Mouse (Mus musculus): Measurements from ENCODE around the gene Cpsf6. TPM values are rescaled to one million over a fixed set of nuclear protein-coding genes. Genes with fewer than 3 reads are reported as not detected.
"Not testable (repeated sequence)": the region's sequence is repeated elsewhere in the genome, so short reads cannot be mapped to it uniquely, and the experiment has no call there.

Gene Cpsf6
- polyA plus RNA-seq, 1 experiment: 21.5 TPM

DNA sequence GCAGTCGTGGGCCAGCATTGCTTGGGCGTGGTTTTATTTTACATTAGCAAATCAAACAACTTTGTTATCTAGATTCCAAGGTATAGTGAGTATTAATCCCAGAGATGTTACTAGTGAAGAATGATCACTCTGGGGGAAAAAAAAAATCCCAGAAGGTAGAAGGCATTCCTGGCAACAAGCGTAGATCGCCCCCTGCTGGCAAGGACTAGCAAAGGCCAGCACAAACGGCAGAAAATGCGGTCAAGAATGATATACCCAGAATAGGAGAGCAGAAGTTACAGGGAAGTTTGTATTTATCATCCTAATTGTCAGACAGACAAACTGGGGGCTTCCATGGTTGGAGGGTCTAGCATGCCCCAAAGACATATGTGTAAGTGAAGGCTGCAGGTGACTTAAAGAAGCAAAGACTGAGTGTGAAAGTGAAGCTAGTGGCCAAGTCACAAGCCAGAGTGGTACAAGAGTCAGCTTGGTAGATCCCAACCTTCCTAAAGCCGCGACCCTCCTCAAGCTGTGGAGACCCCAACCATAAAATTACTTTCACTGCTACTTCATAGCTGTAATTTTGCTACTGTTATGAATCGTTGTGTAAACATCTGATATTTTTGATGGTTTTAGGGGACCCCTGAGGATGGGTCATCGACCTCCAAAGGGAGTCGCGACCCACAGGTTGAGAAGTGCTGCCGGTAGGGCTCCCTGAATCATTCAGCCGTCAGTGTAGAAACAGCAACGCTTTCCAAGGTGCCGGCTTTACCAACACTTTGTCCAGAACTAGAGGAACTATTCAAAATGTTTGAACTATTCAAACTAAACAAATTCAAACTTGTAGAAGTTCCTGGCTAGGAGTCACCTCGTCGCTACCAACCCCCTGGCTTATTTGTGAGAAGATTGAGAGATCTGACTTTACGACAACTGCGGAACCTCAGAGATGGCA is 22.9 kb upstream of the Cpsf6 start:
- WGBS: 68% methylated on average over 20 of the region's 20 CpGs
- no peak for DNase-seq (ENCODE audit: low read depth, low spot score)

DNA sequence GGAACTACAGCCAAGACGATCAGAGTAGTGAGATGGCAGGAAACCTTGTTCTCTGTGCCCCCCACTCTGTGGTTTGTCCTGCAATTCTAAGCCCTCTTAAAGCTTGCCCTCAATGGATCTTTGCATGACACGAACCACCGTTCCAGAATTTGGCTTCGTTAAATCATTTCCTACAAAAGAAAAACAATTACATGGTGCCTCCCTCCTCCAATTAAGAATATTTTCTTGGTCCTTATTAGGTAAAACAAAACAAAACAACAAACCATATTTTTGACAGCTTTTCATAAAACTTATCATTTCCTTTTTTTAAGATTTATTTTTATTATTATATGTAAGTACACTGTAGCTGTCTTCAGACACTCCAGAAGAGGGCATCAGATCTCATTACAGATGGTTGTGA is 21.5 kb upstream of the Cpsf6 start:
- WGBS: 83% methylated on average over 4 of the region's 4 CpGs

DNA sequence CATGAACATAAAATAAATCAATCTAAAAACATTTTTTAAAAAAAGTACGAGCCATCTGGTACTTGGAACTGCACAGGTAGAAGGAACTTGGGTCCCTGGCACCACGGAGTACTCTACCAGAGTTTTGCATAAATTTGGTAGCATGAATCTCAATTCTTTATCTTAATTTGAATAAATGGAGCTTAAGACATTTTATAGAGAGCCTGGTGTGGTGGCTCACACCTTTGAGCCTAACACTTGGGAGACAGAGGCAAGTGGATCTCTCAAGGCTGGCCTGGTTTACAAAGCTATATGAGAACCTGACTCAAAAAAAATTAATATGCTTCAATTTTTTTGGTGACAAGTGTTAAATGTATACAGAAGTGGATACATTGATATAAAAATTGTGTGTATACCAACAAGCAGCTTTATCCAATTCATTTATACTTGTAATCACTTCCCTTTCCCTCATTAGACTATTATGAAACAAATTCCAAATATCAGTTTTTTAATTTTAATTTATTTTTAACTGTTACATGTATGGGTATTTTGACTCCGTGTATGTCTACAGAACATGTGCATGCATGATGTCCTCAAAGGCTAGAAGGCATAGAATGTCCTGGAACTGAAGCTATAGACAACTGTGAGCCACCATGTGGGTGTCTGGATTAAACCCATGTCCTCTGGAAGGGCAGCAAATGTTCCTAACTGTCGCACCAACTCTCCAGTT is 20.6 kb upstream of the Cpsf6 start:
- 81% methylated on average over 4 of the region's 4 CpGs for WGBS
- DNase-seq (ENCODE audit: low read depth, low spot score): no peak

More for the DNA sequence above, 21.5 kb upstream of the Cpsf6 start:
- no peak for DNase-seq (ENCODE audit: low read depth, low spot score)

DNA sequence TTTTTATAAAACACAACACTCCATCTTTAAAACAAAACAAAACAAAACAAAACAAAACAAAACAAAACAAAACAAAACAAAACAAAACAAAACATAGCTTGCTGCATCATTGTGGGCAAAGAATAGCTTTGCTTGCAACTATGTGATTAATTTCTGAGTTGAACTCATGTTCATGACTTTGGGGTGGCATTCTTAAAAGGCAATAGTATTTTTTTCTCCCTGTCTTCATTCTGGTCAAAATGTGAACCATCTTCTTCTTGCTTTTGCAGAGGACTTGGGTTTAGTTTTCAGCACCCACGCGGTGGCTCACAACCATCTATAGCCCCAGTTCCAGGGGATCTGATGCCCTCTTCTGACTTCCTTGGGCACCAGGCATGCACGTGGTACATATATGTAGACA is 20.0 kb upstream of the Cpsf6 start:
- WGBS: 81% methylated on average over 3 of the region's 3 CpGs
- no peak for DNase-seq (ENCODE audit: low read depth, low spot score)

DNA sequence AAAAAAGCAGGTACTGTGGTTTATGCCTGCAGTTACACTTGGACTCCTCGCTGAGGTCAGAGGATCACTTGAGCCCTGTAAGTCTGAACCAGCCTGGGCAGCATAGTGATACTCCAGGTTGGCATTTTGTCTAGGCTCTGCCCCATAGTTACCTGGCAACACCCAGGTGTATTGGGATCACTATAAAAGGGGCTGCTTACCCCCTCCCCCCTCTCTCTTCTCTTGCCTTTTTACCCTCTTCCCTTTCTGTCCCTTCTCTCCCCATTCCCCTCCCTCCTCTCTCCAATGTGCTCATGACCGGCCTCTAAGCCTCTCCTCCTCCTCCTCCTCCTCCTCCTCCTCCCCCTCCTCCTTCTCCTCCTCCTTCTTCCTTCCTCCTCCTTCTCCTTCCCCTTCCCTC is 19.4 kb upstream of the Cpsf6 start:
- 56% methylated on average over 2 of the region's 2 CpGs for WGBS
- no peak for DNase-seq (ENCODE audit: low read depth, low spot score)

DNA sequence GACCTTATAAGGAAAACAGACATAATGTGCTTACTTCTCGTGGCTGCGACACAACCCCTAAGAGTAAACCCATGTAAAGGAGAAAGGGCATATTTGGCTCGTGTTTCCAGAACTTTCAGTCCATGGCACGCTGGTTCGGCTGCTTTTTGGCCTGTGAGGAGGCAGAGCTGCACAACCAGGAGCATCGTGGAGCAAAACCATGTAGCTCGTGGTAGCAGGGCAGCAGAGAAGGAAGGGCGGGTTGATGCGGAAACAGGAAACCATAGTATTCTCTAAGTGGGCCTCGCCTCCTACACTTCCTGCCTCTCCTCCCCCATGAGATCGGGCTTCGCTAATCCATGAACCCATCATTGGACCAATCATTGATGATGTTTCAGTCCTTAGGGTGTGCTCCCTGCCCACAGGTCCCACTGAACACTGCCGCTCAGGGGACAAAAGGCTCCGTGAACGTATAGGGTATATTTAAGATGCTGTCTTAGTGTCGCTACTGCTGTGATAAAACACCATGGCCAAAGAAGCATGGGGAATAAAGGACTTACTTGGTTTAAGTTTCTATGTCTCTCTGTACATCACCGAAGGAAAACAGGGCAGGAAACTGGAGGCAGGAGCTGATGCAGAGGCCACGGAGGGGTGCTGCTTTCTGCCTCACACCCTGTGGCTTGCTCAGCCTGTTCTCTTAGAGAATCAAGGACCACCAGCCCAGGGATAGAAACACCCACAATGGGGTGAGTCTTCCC is 18.4 kb upstream of the Cpsf6 start:
- no peak for DNase-seq (ENCODE audit: low read depth, low spot score)
- 82% methylated on average over 18 of the region's 18 CpGs for WGBS

DNA sequence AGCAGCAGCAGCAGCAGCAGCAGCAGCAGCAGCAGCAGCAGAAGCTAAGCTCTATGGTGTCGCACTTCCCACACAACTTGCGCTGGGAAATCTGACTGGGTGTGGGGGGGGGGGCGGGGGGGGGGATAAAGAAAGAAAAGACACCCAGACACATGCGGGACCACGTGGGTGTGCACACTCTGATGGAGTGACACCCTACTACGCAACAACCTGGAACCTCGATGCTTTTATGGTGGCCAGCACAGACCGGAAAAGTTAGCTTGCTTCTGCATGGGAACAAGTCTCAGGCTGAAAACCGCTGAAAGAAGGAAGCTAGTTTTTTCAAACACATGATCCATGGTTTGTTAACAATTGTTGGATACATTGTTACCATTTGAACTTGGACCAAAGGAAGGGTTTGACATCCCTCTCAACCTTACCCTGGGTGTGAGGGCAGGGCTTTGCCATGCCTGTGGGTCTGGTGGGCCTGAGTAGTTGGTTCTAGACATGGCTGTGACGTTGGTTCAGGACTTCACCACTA is 17.4 kb upstream of the Cpsf6 start:
- DNase-seq (ENCODE audit: low read depth, low spot score): no peak
- WGBS: 52% methylated on average over 10 of the region's 10 CpGs

DNA sequence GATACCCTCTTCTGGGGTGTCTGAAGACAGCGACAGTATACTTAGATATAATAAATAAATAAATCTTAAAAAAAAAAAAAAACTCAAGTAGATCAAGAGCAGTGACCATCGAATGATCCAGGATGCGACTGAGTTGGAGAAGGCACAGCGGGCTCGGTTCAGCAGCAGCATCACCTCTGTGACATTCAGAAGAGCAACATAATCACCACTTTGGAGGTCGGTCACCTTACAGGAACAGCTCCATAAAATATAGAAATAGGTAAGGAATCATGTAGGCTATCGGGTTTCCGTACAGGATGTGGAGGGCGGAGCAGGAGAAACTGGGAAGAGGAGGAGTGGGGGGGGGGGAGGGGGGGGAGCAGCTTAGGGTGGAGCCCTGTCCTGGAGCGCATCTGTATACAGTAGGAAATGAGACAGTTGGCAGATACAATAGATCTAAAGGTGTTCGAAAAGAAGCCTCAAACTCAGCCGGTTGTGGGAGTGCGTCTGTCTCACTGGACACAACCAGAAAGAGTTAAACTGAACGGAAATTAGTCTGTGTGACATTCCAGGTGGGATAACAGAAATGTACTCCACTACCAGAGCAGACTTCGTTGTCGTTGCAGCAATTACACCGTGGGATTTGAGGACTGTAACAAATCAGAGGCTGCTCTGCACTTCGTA is 16.7 kb upstream of the Cpsf6 start:
- WGBS: 39% methylated on average over 18 of the region's 18 CpGs
- DNase-seq (ENCODE audit: low read depth, low spot score): no peak

DNA sequence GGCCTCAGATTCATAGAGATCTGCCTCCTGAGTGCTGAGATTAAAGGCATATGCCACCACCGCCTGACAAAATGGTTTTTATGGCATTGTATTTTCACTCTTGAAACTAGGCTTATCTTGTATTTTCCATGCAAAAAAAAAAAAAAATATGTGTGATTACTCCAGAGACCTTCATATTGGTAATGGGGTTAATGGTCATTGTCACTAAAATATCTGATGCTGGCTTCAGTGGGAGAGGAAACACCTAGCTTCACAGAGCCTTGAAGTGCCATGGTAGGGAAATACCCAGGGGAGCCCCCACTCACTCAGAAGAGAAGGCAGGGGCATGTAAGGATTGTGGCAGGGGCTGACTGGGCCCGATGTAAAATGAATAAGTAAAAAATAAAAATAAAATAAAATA is 16.0 kb upstream of the Cpsf6 start:
- no peak for DNase-seq (ENCODE audit: low read depth, low spot score)
- 91% methylated on average over 2 of the region's 2 CpGs for WGBS

DNA sequence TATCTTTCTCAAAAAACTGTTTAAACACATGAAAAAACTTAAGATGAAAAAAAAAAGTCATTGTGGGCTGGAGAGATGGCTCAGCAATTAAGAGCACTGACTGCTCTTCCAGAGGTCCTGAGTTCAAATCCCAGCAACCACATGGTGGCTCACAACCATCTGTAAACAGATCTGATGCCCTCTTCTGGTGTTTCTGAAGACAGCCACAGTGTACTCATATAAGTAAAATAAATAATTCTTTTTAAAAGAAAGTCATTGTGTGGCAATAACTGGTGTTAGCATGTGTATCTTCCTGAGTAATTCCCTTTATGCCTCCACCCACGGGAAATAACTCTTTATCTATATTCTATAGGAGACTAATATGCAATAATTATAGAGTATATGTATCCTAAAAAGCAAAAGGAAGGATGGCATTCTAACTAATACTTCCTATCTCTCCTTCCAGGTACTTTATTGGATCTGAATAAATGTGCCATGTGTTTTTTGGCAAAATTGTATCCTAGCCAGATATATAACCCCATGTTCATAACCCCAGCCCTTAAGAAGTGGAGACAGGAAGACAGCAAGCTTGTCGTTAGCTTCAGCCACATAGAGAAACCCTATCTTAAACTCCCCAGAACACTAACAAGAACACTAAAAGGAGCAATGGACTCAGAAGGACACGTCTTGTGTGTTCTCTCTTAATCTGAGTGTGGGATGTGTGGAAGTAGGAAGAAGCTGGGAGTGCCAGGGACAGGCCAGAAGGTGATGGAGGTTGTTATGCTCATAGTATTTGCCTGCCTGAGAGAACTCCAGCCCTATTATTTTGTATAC is 15.1 kb upstream of the Cpsf6 start:
- 70% methylated on average over 3 of the region's 3 CpGs for WGBS

DNA sequence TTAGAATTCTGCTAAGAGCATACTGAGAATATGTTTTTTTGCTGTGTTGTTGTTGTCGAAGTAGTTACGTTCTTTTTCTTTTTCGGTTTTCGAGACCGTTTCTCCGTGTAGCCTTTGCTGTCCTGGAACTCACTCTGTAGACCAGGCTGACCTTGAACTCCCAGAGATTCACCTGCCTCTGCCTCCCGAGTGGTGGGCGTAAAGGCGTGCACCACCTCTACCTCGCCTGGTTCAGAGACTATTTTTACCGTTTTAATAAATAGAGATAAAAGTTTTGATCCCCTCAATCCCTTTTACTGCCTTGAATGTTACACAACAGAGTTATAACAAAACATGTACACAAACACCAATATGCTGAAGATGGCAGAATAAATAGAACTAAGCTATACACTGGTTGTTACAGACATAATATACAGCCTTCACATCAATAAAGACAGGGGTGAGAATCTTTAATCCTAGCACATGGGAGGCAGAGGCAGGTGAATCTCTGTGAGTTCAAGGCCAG is 14.1 kb upstream of the Cpsf6 start:
- WGBS: 48% methylated on average over 11 of the region's 11 CpGs
- DNase-seq (ENCODE audit: low read depth, low spot score): no peak

More for the DNA sequence above, 15.1 kb upstream of the Cpsf6 start:
- DNase-seq (ENCODE audit: low read depth, low spot score): no peak

DNA sequence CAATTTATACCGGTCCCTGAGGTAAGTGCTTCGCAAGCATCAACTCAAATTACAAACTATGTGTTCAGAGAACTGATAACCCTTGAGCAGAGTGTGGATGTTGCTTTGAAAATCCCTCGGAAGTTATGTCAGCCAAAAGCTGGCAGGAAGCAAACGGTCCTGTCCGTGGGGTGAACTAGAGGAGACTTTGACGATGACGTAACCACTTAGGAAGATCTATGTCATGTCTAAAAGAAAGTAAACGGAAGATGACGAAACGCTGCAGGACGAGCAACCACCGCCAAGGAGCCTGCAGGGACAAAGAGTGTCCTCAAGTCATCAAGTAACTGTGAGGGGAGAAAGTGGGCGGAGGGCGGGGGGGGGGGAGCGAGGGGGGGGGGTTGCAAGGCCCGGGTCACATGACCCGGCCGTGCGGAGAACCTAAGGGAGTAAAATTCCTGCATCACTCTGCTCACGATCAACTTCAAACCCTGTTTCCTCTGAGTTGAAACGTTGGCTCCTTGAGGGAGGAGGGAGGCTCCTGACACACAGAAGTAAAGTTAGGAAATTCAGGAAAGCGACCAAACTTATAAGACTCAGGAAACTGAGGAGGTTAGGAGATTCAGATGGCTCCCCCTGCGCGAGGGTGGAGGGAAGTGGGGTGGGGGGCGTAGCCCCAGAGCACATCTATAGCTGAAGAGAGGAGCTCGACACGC is 13.5 kb upstream of the Cpsf6 start:
- no peak for DNase-seq (ENCODE audit: low read depth, low spot score)
- 3% methylated on average over 24 of the region's 27 CpGs for whole genome bisulfite sequencing

DNA sequence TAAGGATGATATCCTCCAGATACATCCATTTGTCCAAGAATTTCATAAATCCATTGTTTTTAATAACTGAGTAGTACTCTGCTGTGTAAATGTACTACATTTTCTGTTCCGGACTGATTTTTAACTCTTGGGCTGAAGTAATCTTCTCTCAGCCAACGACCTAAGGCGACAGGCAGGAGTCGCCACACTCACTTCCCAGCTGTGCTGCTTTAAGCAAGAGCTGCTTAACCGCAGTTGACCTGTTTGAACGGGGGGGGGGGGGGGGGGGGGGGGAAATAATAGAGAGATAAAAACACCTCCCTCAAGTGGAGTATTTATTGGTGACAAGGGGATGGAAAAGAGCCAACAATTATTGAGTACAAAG is 13.0 kb upstream of the Cpsf6 start:
- WGBS: 12% methylated on average over 6 of the region's 6 CpGs
- no peak for DNase-seq (ENCODE audit: low read depth, low spot score)

DNA sequence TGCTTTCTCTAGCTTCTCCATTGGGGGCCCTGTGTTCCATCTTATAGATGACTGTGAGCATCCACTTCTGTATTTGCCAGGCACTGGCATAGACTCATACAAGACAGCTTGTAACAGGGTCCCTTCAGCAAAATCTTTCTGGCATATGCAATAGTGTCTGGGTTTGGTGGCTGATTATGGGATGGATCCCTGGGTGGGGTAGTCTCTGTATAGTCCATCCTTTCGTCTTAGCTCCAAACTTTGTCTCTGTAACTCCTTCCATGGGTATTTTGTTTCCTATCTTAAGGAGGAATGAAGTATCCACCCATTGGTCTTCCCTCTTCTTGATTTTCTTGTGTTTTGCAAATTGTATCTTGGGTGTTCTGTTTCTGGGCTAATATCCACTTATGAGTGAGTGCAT is 12.6 kb upstream of the Cpsf6 start:
- DNase-seq (ENCODE audit: low read depth, low spot score): not testable (repeated sequence)

DNA sequence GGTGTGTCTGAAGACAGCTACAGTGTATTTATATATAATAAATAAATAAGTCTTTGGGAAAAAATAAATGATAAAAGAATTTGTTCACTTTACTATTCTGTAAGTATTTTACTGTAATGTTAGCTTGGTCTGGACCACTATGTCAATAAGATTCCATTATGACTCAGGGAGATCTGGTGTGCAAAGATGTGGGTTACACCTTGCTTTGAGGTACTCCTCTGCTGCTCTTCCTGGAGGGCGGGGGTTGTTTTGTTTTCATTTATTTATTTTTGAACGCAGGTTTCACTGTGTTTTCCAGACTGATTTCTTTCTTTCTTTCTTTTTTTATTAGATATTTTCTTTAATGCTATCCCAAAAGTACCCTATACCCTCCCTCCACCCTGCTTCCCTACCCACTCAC is 12.0 kb upstream of the Cpsf6 start:
- no peak for DNase-seq (ENCODE audit: low read depth, low spot score)
- WGBS: 85% methylated on average over 2 of the region's 2 CpGs

More for the DNA sequence above, 12.6 kb upstream of the Cpsf6 start:
- WGBS: 100% methylated on average over 1 of the region's 1 CpGs

DNA sequence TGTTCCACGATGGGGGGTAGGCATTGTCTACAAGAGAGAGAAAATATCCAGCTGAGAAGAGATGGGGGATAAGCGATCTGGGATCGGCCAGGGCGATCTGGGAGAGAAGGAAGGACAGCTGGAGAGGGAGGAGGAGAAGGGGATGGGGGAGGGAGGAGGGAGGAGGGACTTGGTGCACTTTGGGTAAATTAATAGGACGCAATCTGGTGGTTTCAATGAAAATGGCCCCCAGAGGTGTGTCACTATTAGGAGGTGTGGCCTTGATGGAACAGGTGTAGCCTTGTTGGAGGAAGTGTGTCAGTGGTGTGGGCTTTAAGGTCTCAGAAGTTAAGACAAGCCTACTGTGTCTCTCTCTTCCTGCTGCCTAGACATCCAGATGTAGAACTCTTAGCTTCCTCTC is 11.2 kb upstream of the Cpsf6 start:
- DNase-seq (ENCODE audit: low read depth, low spot score): no peak
- WGBS: 37% methylated on average over 5 of the region's 5 CpGs

DNA sequence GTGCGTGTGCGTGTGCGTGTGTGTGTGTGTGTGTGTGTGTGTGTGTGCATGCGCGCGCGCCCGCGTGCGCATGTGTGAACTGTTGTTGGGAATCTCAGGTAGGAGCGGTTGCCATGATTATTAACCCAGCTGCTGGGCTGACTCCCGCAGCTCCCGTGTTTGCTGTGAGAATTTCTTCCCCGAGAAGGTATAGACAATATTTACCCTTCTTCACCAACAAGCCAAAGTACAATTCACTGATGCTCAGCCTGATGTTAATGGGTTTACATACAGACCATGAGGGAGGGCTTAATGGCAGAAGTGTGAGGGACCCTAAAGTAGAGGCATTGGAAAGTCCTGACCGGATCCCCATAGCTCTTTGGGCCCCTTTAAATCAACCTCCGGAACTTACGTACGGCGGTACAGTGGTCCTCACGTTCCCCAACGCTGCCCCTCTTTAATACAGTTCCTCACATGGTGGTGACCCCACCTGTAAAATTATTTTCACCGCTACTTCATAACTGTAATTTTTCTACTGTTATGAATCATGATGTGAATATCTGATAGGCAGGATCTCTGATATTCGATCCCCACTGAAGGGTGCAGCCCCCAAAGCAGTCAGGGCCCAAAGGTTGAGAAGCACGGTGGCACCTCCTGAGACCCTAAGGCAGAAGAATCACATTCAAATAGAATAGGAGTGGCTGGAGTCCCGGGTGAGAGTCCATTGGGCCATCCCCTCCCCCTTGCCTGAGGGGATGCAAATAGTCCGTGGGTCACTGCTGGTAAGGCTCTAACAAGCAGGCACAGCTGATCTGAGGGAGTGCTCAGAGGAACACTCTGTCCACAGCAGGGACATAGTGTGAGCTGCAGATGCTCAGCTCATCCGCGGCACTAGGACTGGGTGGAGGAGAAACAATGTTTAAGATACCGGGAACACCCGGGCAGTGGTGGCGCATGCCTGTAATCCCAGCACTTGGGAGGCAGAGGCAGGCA is 10.4 kb upstream of the Cpsf6 start:
- 45% methylated on average over 31 of the region's 31 CpGs for WGBS
- no peak for DNase-seq (ENCODE audit: low read depth, low spot score)

Data from large intestine, adult 2 months (tissue).